Mouse (Mus musculus) liver, adult (tissue): ENCODE data around the gene AF067061.
"Not testable (repeated sequence)": the region's sequence is repeated elsewhere in the genome, so short reads cannot be mapped to it uniquely, and the experiment has no call there.

Experiments
- GATA4 ChIP-seq: IDR thresholded peaks from 2 replicates; pipeline ENCODE4 v1.6.1; 2014; ENCODE audit warnings: mild to moderate bottlenecking, low read length; ENCODE audit not compliant: insufficient replicate concordance

Gene AF067061

DNA sequence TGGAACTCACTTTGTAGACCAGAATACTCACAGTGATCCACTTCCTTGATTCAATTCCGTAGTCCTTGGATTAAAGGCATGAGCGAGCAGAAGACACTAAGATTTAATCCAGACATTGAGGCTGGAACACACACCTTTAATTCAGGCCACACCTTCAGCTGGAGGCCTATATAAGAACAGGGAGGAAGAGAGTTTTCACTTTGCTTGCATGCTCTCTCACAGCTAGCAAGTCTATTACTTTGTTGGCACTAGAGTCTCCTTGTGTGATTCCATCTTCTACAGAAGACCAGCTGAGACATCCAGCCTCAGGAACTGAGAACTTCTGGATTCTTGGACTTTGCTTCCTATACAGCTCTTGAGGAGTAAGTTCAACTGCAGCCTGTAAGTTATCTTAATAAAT lies at the start of gene AF067061:
Gene AF067061, plus strand, starts transcription at position 245 of the 400 bp plus-strand sequence.
- not testable (repeated sequence) for TF ChIP-seq GATA4

DNA sequence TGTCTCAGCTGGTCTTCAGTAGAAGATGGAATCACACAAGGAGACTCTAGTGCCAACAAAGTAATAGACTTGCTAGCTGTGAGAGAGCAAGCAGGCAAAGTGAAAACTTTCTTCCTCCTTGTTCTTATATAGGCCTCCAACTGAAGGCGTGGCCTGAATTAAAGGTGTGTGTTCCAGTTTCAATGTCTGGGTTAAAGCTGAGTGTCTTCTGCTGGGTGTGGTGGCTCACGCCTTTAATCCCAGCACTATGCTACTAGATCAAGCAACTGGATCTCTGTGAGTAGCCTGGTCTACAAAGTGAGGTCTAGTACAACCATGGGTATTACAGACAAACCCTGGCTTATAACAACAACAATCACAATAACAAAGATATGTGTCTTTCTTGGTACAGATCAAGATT lies 47.1 kb upstream of the AF067061 start, which contains the start of gene Gm21762:
Gene Gm21762, minus strand, starts transcription at position 101 of the 400 bp plus-strand sequence.
- not testable (repeated sequence) for TF ChIP-seq GATA4

DNA sequence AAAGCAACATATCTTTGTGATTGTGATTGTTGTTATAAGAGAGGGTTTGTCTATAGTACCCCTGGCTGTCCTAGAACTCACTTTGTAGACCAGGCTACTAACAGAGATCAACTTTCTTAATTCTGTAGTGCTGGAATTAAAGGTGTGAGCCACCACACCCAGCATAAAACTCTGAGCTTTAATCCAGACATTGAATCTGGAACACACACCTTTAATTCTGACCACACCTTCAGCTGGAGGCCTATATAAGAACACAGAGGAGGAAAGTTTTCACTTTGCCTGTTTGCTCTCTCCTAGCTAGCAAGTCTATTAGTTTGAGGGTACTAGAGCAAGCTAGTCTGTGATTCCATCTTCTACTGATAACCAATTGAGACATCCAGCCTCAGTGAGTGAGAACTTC lies 24.1 kb upstream of the AF067061 start, which contains the start of gene Gm21731:
Gene Gm21731, plus strand, starts transcription at position 301 of the 400 bp plus-strand sequence.
- TF ChIP-seq GATA4 = not testable (repeated sequence)

DNA sequence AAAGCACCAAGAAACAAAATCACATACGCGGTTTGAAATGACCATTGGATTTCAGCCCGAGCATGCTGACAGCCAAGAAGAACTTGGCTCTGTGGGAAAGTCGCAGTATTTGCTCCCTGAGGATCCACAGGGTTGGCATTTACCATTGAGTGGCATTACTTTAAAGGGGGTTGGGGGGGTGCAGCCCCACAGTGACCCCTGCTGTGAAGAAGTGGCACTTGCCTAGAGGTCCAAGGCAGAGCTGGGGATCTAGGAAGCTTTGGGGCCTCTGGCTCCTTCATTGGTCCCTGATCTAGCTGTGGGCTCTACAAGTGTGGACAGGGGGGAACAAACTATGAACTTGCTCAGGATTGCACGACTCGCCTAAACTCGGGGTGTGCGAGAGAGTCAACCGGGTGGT lies 15.9 kb downstream of the AF067061 start:
- TF ChIP-seq GATA4 = no peak

DNA sequence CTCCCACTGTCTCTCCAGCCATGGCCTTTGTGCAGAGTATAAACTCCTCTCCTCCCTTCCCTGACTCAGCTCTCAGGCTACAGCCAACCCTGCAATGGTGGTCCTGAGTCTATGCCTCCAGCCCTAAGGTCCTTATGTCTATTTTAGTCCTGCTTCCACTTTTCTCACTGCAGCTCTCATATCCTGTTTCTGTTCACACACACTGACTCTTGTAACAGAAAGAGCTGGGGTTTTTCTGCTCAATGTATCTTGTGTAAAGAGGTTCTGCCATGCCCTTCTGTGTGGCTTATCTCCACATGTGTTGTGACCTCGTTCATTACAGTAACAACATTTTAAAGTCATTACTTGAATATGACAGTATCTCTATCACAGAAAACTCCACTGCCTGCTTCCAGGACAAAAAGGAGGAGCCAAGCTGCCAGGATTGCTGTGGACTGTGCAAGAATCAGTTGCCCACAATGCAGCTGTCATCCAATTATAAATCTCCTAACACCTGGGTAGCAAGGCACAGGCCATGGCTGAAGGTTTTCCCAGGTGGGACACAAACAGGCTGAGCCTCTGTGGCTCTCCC lies 36.5 kb downstream of the AF067061 start:
- no peak for TF ChIP-seq GATA4

DNA sequence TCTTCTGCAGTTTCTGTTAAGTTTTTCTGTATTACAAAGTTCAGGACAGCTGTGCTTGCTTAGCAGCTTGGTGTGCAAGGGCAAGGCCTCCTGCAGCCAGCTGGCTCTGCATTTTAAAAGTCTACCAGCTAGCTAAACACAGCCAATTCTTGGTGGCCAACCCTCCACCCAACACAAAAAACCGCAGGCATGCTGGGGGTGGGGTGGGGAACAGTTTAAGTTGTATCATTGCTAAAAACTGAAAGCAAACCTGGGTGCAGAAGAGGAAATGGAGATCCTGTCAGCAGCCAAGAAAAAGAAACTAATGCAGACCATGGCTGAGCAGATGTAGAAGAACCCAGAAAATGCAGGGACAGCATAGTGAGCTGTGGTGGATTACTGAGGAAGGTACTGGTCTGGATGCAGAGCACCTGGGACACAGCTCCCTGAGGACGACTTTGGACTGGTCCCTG lies 37.1 kb downstream of the AF067061 start, which contains the start of gene BC147527:
Gene BC147527, plus strand, starts transcription at position 402 of the 452 bp plus-strand sequence.
- TF ChIP-seq GATA4 = no peak

DNA sequence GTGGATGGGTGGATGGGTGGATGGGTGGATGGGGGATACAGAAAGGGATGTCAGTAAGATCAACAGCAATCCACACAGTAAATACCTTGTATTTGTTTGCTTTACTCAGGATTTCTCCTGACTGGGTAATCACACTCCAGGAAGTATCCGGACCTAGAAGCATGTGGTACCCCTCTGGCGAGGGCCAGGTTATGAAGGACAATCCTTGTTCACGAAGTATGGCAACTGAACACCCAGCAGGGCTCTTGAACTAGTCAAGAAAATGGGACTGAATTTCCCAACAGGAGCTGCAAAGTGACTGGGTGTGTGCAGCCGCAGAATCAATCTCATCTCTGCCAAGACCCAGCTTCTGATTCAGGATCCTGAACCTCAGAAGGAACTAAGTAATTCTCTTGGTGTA lies 37.9 kb downstream of the AF067061 start:
- no peak for TF ChIP-seq GATA4

DNA sequence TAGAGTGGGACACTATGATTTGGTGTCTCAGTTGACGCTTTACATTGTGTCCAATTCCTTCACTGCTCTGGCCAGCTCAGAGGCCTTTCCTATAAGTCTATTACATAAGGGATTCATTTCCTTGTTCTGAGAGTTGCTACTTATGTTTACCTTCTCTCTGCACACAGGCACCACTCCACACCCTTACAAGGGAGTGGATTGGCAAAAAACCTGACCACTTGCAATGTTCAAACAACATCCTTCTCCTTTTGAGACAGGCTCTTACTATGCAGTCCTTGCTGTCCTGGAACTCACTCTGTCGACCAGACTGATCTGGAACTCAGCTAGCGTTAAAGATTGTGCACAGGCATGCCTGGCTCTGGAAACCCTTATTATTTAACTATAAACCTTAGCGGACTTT lies 47.8 kb downstream of the AF067061 start:
- TF ChIP-seq GATA4 = no peak

DNA sequence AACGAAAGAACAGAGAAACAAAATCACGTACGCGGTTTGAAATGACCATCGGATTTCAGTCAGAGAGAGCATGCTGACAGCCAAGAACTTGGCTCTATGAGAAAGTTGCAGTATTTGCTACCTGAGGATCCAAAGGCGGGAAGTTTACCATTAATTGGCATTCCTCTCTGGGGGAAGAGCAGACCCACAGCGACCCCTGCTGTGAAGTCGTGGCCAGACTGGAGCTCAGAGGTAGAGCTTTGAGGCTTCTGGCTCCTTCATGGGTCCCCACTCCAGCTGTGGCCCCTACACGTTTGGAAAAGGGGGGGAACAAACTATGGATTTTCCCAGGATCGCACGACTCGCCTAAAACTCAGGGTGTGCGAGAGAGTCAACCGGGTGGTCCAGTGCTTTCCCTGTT lies 50.7 kb downstream of the AF067061 start:
- TF ChIP-seq GATA4 = no peak
